Mouse (Mus musculus) neural tube, embryonic 15.5 days (tissue): ENCODE results near the gene Pah. TPM values are rescaled to one million over a fixed set of nuclear protein-coding genes. Genes with fewer than 3 reads are reported as not detected.
A peak's percentile ranks its signal among the peaks of the same experiment; 100 is the strongest.

Experiments used
- ATAC-seq: fragments of 200-750 bp; cut with Nextera tagmentation; 2 replicates; pipeline ENCODE4 v1.8.0; 2017; ENCODE audit warnings: mild to moderate bottlenecking, moderate TSS enrichment, moderate library complexity; ENCODE audit not compliant: low FRiP score
- H3K27ac ChIP-seq: fragments of 300-500 bp; sonication (generic); replicated peaks from 2 replicates; pipeline ENCODE4 v1.5.1; 2015; ENCODE audit warnings: mild to moderate bottlenecking, inconsistent platforms
- H3K27me3 ChIP-seq: fragments of 300-500 bp; sonication (generic); replicated peaks from 2 replicates; pipeline ENCODE4 v1.6.1; 2015; ENCODE audit warnings: inconsistent platforms
- H3K36me3 ChIP-seq: fragments of 300-500 bp; sonication (generic); 2 replicates; pipeline ENCODE4 v1.6.1; 2015; ENCODE audit warnings: inconsistent platforms
- H3K4me1 ChIP-seq: fragments of 300-500 bp; sonication (generic); 2 replicates; pipeline ENCODE4 v1.6.1; 2015; ENCODE audit warnings: inconsistent platforms
- H3K4me2 ChIP-seq: fragments of 300-500 bp; sonication (generic); 2 replicates; pipeline ENCODE4 v1.6.1; 2015; ENCODE audit warnings: inconsistent platforms, mild to moderate bottlenecking, moderate library complexity
- H3K4me3 ChIP-seq: fragments of 300-500 bp; sonication (generic); replicated peaks from 2 replicates; pipeline ENCODE4 v1.5.1; 2015; ENCODE audit warnings: mild to moderate bottlenecking, inconsistent platforms
- H3K9ac ChIP-seq: fragments of 300-500 bp; sonication (generic); replicated peaks from 2 replicates; pipeline ENCODE4 v1.6.1; 2015; ENCODE audit warnings: mild to moderate bottlenecking, inconsistent platforms
- H3K9me3 ChIP-seq: fragments of 300-500 bp; sonication (generic); replicated peaks from 2 replicates; pipeline ENCODE4 v1.6.1; 2016; ENCODE audit warnings: inconsistent platforms
- whole genome bisulfite sequencing: fragments of 180-500 bp; shearing (Covaris S2); methylation state at CpG from one replicate; pipeline ENCODE4 v1.1.7; 2015; ENCODE audit warnings: mixed read lengths; 5-methylcytosine and 5-hydroxymethylcytosine counted together
- polyA plus RNA-seq: library from polyadenylated mRNA; unstranded; fragments of >200 nt; fragmentation: Nextera tagmentation; extraction: Ambion mirVana; gene quantifications from 2 replicates; pipeline ENCODE4 v1.2.1, GENCODE M21; 2015

Pah gene
- 0.36 TPM in 1 of 2 replicates, not detected in the other for polyA plus RNA-seq

- WGBS: 92% methylated on average over 5 of the region's 5 CpGs
- H3K9me3 ChIP-seq: no peaks in the 10 kb centered on the region
- no peak within 1 kb of the TSS for H3K27ac ChIP-seq
- no peak within 1 kb of the TSS for H3K4me2 ChIP-seq
- H3K4me3 ChIP-seq: no peak within 1 kb of the TSS
- H3K27me3 ChIP-seq: no peaks in the 10 kb centered on the region
- no peaks in the 10 kb centered on the region for H3K4me1 ChIP-seq
- no peak for ATAC-seq
- no peaks in the 10 kb centered on the region for H3K36me3 ChIP-seq
- no peak within 1 kb of the TSS for H3K9ac ChIP-seq
Measured at GRCm38 (mm10) chr10:87521646-87522045, at the start of gene Pah. Pah (plus strand) TSS chr10:87521795.

- no peaks in the 10 kb centered on the region for H3K9me3 ChIP-seq
- ATAC-seq: 0 out of 2 replicates have a peak, but pooled peaks have one; percentile 55
- 0 out of 2 replicates have a peak overlapping the region, but pooled peaks have one; percentile 3 for H3K27ac ChIP-seq
- H3K4me2 ChIP-seq: no peak overlapping the region
- no peaks in the 10 kb centered on the region for H3K27me3 ChIP-seq
- H3K4me1 ChIP-seq: 0 out of 2 replicates have a peak, but pooled peaks cover 5% of the 10 kb centered on the region
- no peaks in the 10 kb centered on the region for H3K36me3 ChIP-seq
- WGBS: 17% methylated on average over 10 of the region's 10 CpGs
- H3K4me3 ChIP-seq: no peak overlapping the region
- no peak overlapping the region for H3K9ac ChIP-seq
Measured at GRCm38 (mm10) chr10:87473475-87474131, 48.0 kb upstream of the Pah start.

- H3K4me1 ChIP-seq: 0 out of 2 replicates have a peak, but pooled peaks cover 5% of the 10 kb centered on the region
- H3K9me3 ChIP-seq: no peaks in the 10 kb centered on the region
- no peaks in the 10 kb centered on the region for H3K36me3 ChIP-seq
- no peak overlapping the region for H3K9ac ChIP-seq
- 38% methylated on average over 2 of the region's 2 CpGs for WGBS
- no peak overlapping the region for H3K4me2 ChIP-seq
- ATAC-seq: no peak
- H3K27ac ChIP-seq: no peak overlapping the region
- H3K27me3 ChIP-seq: no peaks in the 10 kb centered on the region
- H3K4me3 ChIP-seq: no peak overlapping the region
Measured at GRCm38 (mm10) chr10:87474971-87475370, 46.6 kb upstream of the Pah start.

- ATAC-seq: no peak
Measured at GRCm38 (mm10) chr10:87477895-87478294, 43.7 kb upstream of the Pah start.

GRCm38 (mm10) chr10:87484831-87485720, 36.5 kb upstream of the Pah start:
- Histone ChIP-seq H3K27ac (peak overlapping the region; percentile 72), H3K27me3 (no peaks in the 10 kb centered on the region; the same call in 1 of the 2 replicates), H3K4me2 (peak overlapping the region; percentile 92), H3K4me1 (peaks cover 43% of the 10 kb centered on the region), H3K9ac (peak overlapping the region; percentile 56), H3K9me3 (no peaks in the 10 kb centered on the region), H3K4me3 (peak overlapping the region; percentile 46), H3K36me3 (no peaks in the 10 kb centered on the region)
- WGBS: 5% methylated on average over 17 of the region's 17 CpGs
- peak; percentile 9; the same call in 1 of the 2 replicates for ATAC-seq

More at GRCm38 (mm10) chr10:87477895-87478294, 43.7 kb upstream of the Pah start:
- Histone ChIP-seq H3K4me3 (no peak overlapping the region), H3K27ac (no peak overlapping the region), H3K9me3 (no peaks in the 10 kb centered on the region), H3K4me2 (no peak overlapping the region), H3K27me3 (no peaks in the 10 kb centered on the region), H3K36me3 (no peaks in the 10 kb centered on the region), H3K9ac (no peak overlapping the region), H3K4me1 (0 out of 2 replicates have a peak, but pooled peaks cover 5% of the 10 kb centered on the region)
- WGBS: 35% methylated on average over 5 of the region's 5 CpGs

GRCm38 (mm10) chr10:87485721-87486620, 35.6 kb upstream of the Pah start:
- Histone ChIP-seq H3K9ac (peak overlapping the region; percentile 56), H3K4me3 (peak overlapping the region; percentile 46), H3K4me2 (peak overlapping the region; percentile 92), H3K27me3 (no peaks in the 10 kb centered on the region; the same call in 1 of the 2 replicates), H3K36me3 (no peaks in the 10 kb centered on the region), H3K9me3 (no peaks in the 10 kb centered on the region), H3K4me1 (peaks cover 47% of the 10 kb centered on the region), H3K27ac (peak overlapping the region; percentile 72)
- ATAC-seq: peak; percentile 85
- under 1% methylated on average over 33 of the region's 33 CpGs for WGBS

- no peaks in the 10 kb centered on the region; the same call in 1 of the 2 replicates for H3K27me3 ChIP-seq
- 3% methylated on average over 16 of the region's 16 CpGs for WGBS
- H3K4me3 ChIP-seq: no peak overlapping the region
- H3K9ac ChIP-seq: no peak overlapping the region
- ATAC-seq: peak; percentile 64
- H3K27ac ChIP-seq: peak overlapping the region; percentile 82
- H3K4me2 ChIP-seq: peak overlapping the region; percentile 50
- H3K4me1 ChIP-seq: peaks cover 60% of the 10 kb centered on the region
- no peaks in the 10 kb centered on the region for H3K36me3 ChIP-seq
- no peaks in the 10 kb centered on the region for H3K9me3 ChIP-seq
Measured at GRCm38 (mm10) chr10:87488429-87489145, 33.0 kb upstream of the Pah start.

- H3K9me3 ChIP-seq: no peaks in the 10 kb centered on the region
- no peak for ATAC-seq
- H3K4me1 ChIP-seq: peaks cover 68% of the 10 kb centered on the region
Measured at GRCm38 (mm10) chr10:87489246-87490009, 32.2 kb upstream of the Pah start.

GRCm38 (mm10) chr10:87490328-87490727, 31.3 kb upstream of the Pah start:
- peaks cover 5% of the 10 kb centered on the region; the same call in 1 of the 2 replicates for H3K27me3 ChIP-seq
- H3K9me3 ChIP-seq: no peaks in the 10 kb centered on the region
- H3K4me3 ChIP-seq: no peak overlapping the region
- WGBS: 5% methylated on average over 2 of the region's 2 CpGs
- peak overlapping the region; percentile 94 for H3K4me2 ChIP-seq
- H3K4me1 ChIP-seq: peaks cover 69% of the 10 kb centered on the region
- no peak for ATAC-seq
- H3K36me3 ChIP-seq: no peaks in the 10 kb centered on the region
- peak overlapping the region; percentile 56 for H3K27ac ChIP-seq
- no peak overlapping the region for H3K9ac ChIP-seq

More at GRCm38 (mm10) chr10:87489246-87490009, 32.2 kb upstream of the Pah start:
- peak overlapping the region; percentile 50 for H3K4me2 ChIP-seq
- peak overlapping the region; percentile 33; the same call in 1 of the 2 replicates for H3K9ac ChIP-seq
- H3K27me3 ChIP-seq: no peaks in the 10 kb centered on the region; the same call in 1 of the 2 replicates
- peak overlapping the region; percentile 82 for H3K27ac ChIP-seq
- 1% methylated on average over 18 of the region's 18 CpGs for WGBS
- H3K4me3 ChIP-seq: peak overlapping the region; percentile 20
- no peaks in the 10 kb centered on the region for H3K36me3 ChIP-seq
